Mouse (Mus musculus) embryonic fibroblast, embryonic 13.5 days (primary cell): ENCODE data around the gene Pcbp1. TPM values are rescaled to one million over a fixed set of nuclear protein-coding genes. Genes with fewer than 3 reads are reported as not detected.

Source experiments
- H3K27ac ChIP-seq: 2 replicates; pipeline ENCODE4 v1.5.1; 2012; ENCODE audit warnings: low read length, control low read depth, inconsistent platforms; ENCODE audit not compliant: insufficient read depth
- H3K4me1 ChIP-seq: 2 replicates; pipeline ENCODE4 v1.6.1; 2011; ENCODE audit warnings: low read length; ENCODE audit not compliant: control insufficient read depth, insufficient read depth
- H3K4me3 ChIP-seq: 2 replicates; pipeline ENCODE4 v1.5.1; 2011; ENCODE audit warnings: mild to moderate bottlenecking, control low read depth, low read length; ENCODE audit not compliant: insufficient read depth
- CTCF ChIP-seq: IDR thresholded peaks from 2 replicates; pipeline ENCODE4 v1.5.1; 2011; ENCODE audit warnings: mild to moderate bottlenecking, control low read depth, low read length, moderate library complexity, borderline replicate concordance; ENCODE audit not compliant: insufficient read depth
- POLR2A ChIP-seq: IDR thresholded peaks from 2 replicates; pipeline ENCODE4 v1.6.1; 2011; ENCODE audit warnings: low read depth, mild to moderate bottlenecking, control low read depth, low read length, moderate library complexity
- polyA plus RNA-seq: library from polyadenylated mRNA; stranded (reverse); fragments of >200 nt; gene quantifications from 2 replicates; pipeline ENCODE4 v1.2.4, GENCODE M21; 2011; ENCODE audit warnings: low read depth; ENCODE audit not compliant: missing spikeins, insufficient read length

Pcbp1 gene
- polyA plus RNA-seq, 1 experiment = 176 TPM

DNA sequence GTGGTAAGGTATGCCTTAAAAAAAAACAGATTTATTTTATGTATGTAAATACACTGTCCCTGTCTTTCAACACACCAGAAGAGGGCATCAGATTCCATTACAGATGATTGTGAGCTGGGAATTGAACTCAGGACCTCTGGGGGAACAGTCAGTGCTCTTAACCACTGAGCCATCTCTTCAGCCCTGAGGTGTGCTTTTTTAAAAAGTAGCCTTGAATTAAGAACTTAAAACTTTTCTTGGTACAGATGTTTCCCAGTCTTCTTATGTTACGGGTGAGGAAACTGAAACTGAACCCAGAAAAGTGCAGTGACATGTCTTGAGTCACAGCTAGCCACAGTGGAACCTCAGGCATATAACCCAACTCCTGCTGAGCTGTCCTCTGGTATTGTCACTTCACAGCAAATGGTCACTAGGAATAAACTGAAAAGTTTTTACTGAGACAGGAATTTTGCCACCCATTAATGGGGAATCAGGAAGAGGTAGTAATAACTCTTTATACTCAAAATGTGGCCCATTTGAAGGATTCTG is 21.2 kb upstream of the Pcbp1 start:
- H3K4me3 ChIP-seq = no peak overlapping the region
- H3K4me1 ChIP-seq = peaks cover 5% of the 10 kb centered on the region
- TF ChIP-seq POLR2A = no peak
- TF ChIP-seq CTCF = no peak
- H3K27ac ChIP-seq = no peak overlapping the region

DNA sequence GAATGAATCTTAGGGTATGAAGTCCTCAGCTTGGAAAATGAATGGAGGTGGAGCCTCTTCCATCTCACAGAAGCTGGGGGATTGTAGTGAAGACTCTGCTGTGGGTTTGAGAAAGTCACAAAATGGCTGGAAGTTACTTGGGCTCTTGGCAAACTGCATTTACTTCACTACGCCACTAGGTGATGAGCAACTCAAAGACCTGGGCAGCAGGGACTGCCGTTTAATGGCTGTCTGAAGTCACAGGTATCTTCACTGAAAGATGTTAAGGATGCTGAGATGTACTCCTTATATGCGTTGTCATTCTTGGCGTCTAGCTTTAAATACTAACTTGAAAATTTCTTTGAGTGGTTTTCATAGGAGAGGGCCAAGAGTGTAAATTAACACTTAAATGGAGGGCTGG is 19.1 kb upstream of the Pcbp1 start:
- TF ChIP-seq POLR2A (no peak), CTCF (peak; percentile 56; the same call in 1 of the 2 replicates)
- no peak overlapping the region for H3K27ac ChIP-seq
- H3K4me3 ChIP-seq = no peak overlapping the region
- peaks cover 5% of the 10 kb centered on the region for H3K4me1 ChIP-seq

DNA sequence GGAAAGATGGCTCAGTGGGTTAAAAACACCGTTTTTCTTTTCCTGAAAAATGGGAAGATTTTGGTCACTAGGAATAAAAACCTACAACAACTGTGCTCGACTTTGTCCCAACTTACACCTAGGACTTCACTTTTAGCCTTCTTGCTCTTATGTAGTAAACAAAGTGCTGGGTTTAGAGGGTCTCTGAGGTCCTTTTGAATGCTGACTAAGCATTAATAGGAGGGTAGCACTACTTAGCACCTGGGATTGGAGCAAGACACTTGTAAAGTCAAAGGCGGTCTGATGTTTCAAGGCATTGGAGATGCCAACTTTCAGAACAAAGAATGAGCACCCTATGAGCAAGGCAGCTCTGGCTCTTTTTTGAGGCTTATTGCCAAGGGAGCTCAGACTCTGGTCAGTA is 17.7 kb upstream of the Pcbp1 start:
- Histone ChIP-seq H3K27ac (no peak overlapping the region), H3K4me3 (no peak overlapping the region), H3K4me1 (peaks cover under 1% of the 10 kb centered on the region)
- TF ChIP-seq CTCF (no peak), POLR2A (no peak)

DNA sequence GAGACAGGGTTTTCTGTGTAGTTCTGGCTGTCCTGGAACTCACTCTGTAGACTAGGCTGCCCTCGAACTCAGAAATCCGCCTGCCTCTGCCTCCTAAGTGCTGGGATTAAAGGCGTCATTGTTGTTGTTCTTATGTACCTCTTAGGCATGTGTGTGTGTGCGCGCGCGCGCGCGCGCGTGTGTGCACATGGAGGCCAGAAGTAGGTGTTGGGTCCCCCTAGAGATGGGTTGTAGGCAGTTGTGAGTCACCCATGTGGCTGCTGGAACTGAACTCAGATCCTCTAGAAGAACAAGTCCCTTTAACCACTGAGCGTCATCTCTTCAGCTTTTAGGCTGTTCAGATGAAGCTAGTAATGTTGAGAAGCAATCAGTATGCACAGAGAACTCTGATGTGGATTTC is 16.9 kb upstream of the Pcbp1 start:
- TF ChIP-seq POLR2A = no peak
- no peak overlapping the region for H3K27ac ChIP-seq
- no peaks in the 10 kb centered on the region; the same call in none of the 2 replicates for H3K4me1 ChIP-seq
- no peak overlapping the region for H3K4me3 ChIP-seq

DNA sequence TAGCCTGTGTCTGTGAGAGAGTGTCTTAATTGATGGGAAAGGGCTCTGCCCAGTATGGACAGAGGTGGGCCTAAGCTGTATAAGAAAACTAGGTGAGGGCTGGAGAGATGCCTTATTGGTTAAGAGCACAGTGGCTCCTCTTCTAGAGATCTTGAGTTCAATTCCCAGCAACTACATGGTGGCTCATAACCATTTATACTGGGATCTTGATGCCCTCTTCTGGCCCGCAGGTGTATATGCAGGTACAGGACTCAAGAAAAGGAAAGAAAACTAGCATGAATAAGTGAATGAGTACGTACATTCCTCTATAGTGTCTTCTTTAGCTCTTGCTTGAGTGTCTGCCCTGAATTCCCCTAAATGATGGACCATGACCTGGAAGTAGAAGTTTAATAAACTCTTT is 15.5 kb upstream of the Pcbp1 start:
- H3K4me3 ChIP-seq = no peak overlapping the region
- no peak overlapping the region for H3K27ac ChIP-seq
- no peaks in the 10 kb centered on the region for H3K4me1 ChIP-seq
- TF ChIP-seq POLR2A = no peak
- TF ChIP-seq CTCF = no peak

DNA sequence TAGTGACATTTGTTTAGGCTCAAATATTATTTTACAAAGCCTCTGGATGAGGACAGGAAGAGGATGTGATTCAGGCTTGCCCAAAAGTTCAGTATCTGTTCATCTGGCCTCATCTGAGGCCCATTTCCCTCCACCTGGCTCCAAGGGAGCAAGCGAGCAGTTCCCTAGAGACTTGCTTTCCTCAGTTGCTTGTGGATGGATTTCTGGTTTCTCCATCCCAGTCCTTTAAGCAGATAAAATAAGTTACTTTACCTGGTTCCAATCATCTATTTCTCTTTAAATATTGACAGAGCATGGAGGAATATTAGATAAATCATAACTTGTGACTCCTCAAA is 2.3 kb upstream of the Pcbp1 start:
- Histone ChIP-seq H3K4me3 (no peak overlapping the region), H3K4me1 (no peaks in the 10 kb centered on the region; the same call in 1 of the 2 replicates), H3K27ac (no peak overlapping the region)
- no peak for TF ChIP-seq CTCF

DNA sequence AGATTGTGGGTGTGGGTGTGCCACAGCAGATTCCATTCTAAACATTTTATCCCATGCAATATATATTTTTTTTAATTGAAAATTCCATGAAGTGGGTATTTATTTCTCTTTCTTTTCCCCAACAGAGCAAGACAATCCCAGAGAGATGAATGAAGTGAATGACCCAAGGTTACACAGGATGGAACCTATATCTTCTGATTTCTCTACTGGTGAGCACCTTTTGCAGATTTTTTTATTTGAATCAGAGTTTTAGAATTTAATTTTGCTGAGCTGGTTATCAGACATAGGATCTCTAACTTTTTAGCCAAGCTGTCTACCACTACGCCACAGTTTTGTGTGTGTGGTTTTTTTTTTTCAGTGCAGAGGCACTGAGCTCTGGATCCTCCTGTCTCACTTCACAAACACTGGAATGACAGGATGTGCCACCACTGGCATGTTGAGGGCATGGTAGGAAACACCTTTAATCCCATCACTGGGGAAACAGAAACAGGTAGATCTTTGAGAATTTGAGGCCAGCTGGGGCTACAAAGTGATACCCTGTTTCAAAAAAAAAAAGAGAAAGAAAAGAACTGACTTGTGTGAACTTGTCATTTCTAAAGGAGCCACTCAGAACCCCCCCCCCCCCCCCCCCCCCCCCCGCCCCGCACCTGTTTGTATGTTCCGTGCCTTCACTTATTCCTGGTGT is 1.8 kb upstream of the Pcbp1 start:
- no peaks in the 10 kb centered on the region; the same call in 1 of the 2 replicates for H3K4me1 ChIP-seq
- no peak overlapping the region for H3K4me3 ChIP-seq
- TF ChIP-seq CTCF (no peak), POLR2A (no peak)
- H3K27ac ChIP-seq = peak overlapping the region; percentile 100

DNA sequence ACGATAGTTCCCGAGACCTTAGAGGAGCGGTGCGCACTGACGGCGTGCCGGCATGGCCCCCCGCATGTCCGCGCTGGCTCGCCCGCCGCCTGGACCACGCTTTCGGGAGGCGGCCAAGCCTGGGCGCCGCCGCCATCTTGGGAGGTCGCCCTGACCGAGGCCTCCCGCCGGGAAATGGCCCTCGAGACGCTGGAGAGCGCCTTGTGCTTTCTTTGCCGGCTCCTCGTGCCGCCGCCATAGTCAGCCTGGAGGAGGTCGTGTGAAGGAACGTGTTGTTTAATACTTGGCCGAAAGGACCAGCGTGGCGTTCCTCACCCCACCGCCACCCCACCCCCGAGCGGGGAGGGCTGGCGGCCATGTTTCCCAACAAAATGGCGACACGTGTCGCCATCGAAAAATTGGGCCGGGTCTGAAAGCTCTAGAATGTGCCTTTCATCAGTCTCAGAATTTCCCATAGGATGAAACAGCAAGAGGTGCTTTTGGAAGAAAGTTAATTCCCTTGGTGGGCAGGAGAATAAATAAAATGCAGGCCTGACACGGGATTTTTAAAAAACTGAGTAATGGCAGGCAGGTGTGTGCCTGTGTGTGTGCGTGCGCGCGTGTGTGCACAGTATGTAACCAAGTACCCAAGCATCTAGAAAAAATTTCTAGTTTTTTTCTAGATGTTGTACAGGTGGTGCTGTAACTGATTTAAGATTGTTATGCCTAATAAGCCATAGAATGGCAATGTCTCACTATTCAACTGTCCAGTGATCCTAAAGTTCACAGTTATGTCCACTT is 1.0 kb upstream of the Pcbp1 start:
- peak overlapping the region; percentile 100 for H3K27ac ChIP-seq
- H3K4me3 ChIP-seq = peak overlapping the region; percentile 50
- peaks cover 4% of the 10 kb centered on the region for H3K4me1 ChIP-seq
- no peak for TF ChIP-seq CTCF
- TF ChIP-seq POLR2A = peak; percentile 84

DNA sequence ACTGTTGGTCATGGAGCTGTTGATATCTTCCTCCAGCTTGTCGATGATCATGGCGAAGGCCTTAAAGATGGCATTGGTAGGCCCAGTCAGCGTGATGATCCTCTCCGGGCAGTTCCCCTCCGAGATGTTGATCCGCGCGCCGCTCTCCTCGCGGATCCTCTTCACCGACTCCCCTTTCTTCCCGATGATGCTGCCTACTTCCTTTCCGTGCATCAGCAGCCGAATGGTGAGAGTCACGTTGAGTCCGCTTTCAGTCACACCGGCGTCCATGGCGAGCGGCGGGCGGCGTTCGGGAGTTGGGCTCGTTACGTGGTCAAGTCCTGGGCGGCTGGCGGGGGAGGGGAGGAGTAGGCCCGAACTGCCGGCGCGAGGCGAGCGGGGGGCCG is 482 bp downstream of the Pcbp1 start:
- TF ChIP-seq POLR2A (peak; percentile 70), CTCF (no peak)
- H3K4me3 ChIP-seq = peak overlapping the region; percentile 79
- H3K4me1 ChIP-seq = peaks cover 4% of the 10 kb centered on the region
- peak overlapping the region; percentile 100 for H3K27ac ChIP-seq

DNA sequence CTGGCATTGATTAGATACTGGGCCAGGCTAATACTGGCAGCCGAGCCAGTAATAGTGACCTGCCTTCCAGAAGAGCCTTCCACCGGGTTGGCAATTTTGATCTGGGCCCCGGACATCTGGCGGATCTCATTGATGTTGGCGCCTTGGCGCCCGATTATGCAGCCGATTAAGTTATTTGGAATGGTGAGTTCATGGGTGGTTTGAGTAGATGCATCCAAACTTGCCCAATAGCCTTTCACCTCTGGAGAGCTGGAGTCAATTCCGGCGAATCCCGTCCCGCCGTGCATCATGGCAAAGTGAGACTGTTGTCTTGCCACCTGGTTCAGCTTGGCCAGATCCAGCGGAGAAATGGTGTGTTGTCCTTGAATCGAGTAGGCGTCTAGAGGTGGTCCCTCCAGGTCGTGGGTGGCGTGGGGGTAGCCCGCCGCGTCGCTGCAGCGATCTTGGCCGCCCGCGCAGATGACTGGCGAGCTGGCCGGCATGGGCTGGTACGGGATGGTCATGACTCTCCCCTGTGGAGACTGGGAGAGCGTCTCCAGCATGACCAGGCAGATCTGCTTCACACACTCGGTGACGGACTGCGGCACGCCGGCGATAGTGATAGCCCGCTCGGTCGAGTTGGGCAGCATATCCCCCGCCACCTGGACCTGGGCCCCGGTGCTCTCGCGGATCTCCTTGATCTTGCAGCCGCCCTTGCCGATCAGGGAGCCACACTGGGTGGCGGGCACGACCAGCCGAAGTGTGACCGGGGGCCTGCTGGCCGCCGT is 1.1 kb downstream of the Pcbp1 start:
- TF ChIP-seq CTCF (no peak), POLR2A (peak; percentile 31)
- H3K27ac ChIP-seq = peak overlapping the region; percentile 100
- H3K4me1 ChIP-seq = peaks cover 4% of the 10 kb centered on the region
- peak overlapping the region; percentile 79 for H3K4me3 ChIP-seq
